Mouse (Mus musculus) heart, postnatal 10 days (tissue): ENCODE measurements around the gene Spint2. TPM values are rescaled to one million over a fixed set of nuclear protein-coding genes. Genes with fewer than 3 reads are reported as not detected.

Source experiments
- DNase-seq, 2 experiments: peaks; one replicate each; pipeline ENCODE4 v3.0.0; 2021
- intact Hi-C: fragments of 180-260 bp; cut with DNase I; formaldehyde crosslinking; loops from one replicate; pipeline ENCODE4 v1.15.1; 2025
- total RNA-seq, 2 experiments: library from RNA; stranded (reverse); gene quantifications; 2 replicates each; pipeline ENCODE4 v1.2.3; 2021

Gene Spint2
- total RNA-seq, 2 experiments from 2014 or later: 53.3 to 62.7 TPM

DNA sequence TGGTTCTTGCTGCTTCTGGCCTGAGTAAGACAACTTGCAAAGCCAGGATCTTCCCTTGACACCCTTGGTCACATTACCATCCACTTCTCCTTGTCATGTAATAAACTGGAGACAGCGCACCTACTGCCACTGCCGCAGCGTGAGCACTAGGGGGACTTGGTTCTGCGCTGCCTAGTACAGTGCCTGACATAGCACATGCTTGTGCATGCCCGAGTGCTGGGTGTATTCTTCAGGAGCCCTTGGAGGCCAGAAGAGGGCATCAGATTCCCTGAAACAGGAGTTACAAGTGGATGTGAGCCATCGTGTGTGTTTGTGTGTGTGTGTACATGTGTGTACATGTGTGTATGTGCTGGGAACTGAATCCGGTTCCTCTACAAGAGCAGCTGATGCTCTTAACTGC lies 5.8 kb upstream of the Spint2 start:
- no peak for DNase-seq
- intact Hi-C loops: no loop called here

DNA sequence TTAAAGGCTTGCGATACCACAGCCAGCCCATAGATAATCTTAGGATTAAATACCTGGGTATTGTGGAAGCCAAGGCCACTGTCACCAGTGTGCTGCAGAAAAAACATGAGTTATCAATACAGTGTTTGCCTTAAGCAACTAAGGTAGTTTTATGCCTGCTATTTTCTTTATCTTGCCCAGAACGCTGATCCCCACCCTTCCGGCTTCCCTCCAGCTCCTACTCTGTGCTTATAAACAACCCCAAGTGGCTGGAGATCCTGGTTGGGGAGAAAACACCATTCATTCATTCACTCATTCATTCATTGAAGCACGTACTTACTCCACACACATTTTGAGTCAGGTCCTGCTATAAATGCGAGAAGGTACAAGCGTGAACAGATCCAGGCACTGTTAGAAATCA lies 2.8 kb upstream of the Spint2 start:
- intact Hi-C loops: loop anchor here (5.0 kb wide), 1 partner anchor 37 kb away; the partner anchor contains the start of gene 2200002D01Rik
- no peak for DNase-seq

DNA sequence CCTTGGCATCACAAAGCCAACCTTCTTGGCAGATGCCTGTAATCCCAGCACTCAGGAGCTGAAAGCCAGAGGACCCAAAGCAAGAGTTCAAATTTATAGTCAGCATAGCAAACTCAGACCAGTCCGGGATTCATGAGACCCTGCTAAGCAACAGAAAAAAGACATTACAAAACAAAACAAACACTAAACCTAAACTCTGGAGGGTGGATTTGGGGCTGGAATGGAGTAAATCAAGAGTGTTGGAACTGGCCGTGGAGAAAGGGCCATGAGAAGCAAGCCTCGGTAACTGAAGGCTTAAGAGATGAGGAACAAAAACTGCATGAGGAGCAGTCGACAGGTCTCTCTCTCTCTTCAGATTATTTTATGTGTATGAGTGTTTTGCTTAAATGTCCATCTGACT lies 2.2 kb upstream of the Spint2 start:
- intact Hi-C loops: loop anchor here (5.0 kb wide), 1 partner anchor 37 kb away; the partner anchor contains the start of gene 2200002D01Rik
- DNase-seq: no peak

DNA sequence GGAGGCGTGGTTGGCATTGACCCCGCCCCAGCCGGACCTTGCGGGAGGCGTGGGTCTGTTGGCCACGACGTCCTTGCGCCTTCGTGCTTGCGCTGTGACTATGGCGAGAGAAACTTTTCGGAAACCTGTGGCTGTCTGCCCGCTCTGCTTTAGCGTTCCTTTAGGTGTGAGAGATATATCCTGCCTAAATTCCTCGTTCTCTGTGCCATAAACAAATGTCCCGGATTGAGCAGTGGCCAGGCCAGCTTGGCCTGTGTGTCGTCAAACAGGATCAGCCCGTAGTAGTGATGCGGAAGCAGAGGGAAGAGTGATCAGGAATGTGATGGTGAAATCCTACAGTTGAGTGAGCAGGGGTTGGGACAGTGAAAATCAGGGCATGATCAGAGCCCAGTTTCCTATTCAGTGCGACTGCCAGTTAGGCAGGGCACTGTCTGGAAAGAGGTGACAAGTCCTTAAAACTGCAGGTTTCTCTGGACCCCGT lies 402 bp upstream of the Spint2 start:
- intact Hi-C loops: loop anchor here (5.0 kb wide), 1 partner anchor 35 kb away; the partner anchor contains the start of gene 2200002D01Rik
- no peak for DNase-seq

DNA sequence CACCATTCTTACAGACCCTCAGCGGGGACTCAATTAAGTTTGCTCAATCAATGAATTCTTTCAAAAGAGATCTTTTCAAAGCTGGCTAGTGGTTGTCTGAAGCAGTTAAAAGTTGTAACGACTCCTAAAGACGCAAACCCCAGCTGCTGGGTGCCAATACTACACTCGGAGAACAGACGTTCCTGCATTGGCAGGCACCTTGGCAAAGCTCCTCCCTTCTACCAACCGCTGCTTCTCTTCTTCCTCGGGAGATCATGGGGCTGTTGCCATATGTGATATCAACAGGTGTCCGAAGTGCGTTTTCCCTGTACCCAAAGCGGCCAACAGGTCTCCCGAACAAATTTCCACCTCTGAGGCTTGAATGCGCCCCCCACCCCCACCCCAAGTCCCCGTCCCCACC lies 911 bp downstream of the Spint2 start:
- intact Hi-C loops: loop anchor here (5.0 kb wide), 1 partner anchor 34 kb away; the partner anchor contains the start of gene 2200002D01Rik

DNA sequence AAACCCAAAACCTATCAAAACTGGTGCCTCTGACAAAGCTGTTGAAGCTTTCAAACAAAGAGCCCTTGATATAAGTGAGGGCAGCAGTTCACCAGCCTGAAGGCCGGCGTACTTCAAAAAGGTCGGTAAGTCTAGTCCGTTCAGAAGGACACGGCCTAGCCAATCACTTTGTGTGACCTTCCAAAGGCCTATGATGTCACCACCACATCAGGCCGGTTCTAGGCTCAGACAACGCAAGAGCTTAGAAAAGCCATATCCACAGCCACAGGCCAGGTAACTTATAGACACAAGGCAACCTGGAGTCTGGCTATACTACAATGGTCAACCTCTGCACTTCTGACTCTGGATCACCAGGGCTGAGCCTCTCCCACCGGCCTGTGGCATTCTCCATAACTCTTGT lies 1.8 kb downstream of the Spint2 start:
- DNase-seq: no peak
- intact Hi-C loops: loop anchor here (5.0 kb wide), 1 partner anchor 33 kb away; the partner anchor contains the start of gene 2200002D01Rik

More for the DNA sequence above, 911 bp downstream of the Spint2 start:
- DNase-seq: peak; percentile 36 to 43

DNA sequence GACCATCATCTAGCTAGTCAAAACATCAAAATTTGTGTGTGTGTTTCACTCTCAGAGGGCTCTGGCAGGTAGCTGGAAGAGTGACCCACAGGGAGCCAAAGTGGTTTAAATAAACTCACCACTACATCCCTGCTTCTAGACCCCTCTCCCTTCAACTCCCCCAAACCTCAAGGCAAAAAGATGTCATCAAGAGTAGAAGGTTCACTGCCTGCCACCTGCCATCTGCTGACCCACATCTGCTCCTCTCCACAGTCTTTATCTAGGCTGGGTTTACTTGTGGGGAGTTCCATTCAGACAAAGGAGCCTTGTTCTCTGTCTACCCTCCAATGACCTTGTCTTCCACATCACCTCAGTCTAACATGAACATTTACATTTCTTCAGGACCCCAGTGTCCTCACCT lies 2.5 kb downstream of the Spint2 start:
- no peak for DNase-seq
- intact Hi-C loops: no loop called here

DNA sequence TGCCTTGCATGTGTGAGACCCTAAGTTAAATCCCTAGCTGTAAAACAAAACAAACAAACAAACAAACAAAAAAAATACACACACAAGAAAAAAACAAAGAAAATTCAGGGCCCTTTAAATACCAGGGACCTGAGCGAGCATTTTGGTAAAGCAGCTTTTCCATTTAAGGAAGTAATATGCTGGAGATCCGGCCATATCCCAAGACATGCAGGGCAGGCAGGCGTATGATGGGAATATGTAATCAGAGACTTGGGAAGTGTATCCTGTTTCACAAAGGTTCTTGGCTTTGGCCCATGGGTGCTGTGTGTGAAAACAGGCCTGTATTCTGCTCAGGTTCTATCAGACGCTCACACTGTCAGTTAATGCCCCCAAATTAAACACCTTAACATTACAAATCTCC lies 4.2 kb downstream of the Spint2 start:
- intact Hi-C loops: no loop called here
- DNase-seq: no peak

DNA sequence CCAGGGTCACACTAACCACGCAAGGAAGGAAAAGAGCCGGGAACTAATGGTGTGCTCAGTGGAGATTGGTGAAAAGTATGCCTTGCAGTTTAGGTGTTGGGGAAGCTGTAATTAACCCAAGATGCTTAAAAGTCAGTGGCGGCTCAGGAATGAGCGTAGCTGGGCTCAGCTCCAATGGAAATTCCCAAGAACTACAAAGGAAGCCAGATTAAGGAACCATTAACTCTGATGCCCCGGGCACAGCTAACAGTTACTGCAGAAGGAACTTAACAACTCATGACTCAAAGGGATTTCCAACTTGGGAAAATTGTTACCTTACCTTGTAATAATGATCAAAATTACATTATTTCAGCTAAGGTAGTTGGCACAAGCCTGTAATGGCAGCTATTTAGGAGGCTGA lies 5.0 kb downstream of the Spint2 start:
- DNase-seq: no peak
- intact Hi-C loops: no loop called here

DNA sequence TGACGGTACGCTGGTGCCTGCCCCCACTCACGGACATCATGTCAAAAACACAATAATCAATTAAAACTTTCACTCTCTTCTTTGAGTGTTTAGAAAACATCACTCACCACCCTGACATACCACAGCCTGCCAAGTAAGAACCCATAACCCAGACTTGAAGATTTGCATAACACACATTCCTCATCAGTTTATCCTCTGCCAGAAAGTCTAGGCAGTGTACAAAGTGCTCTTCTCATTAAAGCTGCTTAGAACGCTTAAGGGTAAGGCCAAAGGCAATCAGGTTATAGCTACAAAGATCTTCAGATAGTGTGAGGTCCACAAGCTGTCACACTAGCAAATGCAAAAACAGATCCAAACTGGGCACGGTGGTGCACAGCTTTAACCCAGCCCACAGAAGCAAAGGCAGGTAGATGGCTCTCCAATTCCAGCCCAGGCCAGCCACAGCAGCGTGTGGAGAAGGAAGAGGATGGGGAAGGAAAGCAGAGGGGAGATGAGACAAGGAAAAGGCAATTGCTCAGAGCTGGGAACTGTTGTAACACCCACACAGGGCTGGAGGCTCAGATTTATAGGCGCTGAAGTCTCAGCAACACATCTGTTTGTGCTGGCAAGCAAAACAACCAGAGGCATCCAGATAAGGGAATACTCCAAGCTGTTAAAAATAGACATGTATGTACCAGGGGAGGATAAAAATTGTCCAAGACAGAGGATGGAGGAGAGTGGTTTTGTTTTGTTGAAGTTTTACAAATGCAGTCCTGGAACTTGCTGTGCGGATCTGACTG lies 9.8 kb downstream of the Spint2 start:
- DNase-seq: peak; percentile 48 to 54
- intact Hi-C loops: no loop called here

DNA sequence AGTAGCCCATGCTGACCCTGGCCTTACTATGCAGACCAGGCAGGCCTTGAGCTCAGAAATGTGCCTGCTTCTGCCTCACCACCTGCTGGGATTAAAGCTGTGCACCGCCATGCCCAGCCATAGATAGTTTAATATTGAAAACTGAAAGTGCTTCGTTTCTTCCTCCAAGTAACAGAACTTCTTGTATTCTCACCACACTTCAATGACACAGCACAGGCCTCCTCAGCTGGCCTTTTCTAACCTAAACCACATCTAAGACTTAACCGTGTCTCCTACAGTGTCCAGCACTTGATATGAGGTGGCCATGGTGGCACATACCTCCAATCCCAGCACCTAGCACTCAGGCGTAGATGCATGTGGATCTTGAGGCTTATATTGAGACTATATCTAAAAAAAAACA lies 11.3 kb downstream of the Spint2 start:
- no peak for DNase-seq
- intact Hi-C loops: no loop called here

DNA sequence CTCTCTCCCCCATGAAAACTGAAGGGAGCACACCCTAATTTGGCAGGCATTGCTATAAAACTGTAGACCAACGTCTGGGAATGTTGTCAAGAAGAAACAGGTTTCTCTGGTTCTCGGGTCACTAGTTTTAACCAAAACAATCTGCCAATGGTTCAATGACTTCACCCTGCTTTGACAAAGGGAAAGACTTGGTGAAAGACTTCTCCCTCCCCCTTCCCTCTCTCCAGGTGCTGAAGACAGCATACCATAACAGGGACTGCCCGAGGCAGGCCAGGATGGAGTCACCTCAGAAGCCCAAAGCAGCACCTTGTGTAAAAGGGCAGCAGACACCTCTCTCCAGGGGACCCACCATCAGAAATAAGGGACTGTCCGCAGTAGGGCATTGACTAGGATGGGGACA lies 14.8 kb downstream of the Spint2 start:
- no peak for DNase-seq
- intact Hi-C loops: no loop called here

DNA sequence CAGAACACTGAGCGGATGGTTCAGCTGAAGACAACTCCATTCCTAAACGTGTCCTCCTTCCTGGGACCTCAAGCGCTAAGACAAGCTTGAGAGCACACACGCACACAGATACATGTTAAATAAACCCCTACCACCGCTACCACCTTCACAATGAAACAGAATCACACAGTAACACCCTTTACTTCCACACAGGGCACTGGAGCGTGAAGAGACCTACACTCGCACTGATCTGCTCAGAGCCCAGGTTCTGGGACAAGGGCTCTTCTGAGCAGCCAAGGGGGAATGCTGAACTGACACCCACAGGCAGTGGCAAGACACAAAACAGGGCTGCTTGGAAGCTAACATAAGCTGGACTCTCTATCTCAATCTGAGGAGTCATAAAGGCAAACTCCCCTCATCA lies 16.1 kb downstream of the Spint2 start:
- intact Hi-C loops: no loop called here
- no peak for DNase-seq

DNA sequence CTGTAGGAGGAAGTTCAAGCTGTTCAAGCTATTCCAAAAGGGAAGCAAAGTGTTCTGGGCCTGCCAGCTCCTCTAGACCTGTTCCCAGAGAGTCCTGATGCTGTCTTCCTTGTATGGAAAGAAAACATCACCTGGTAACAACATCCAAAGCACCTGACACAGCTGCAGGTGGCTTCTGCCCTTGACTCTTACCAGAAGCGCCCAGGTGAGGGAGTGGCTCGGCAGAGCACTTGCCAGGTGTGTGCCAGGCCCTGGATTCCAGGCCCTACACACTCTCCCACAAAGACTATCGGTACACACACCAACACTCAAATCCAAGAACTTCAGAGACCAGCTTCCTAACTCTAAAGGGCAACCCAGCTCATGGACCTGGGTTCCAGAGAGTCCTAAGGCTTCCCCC lies 17.9 kb downstream of the Spint2 start:
- intact Hi-C loops: no loop called here
- no peak for DNase-seq

DNA sequence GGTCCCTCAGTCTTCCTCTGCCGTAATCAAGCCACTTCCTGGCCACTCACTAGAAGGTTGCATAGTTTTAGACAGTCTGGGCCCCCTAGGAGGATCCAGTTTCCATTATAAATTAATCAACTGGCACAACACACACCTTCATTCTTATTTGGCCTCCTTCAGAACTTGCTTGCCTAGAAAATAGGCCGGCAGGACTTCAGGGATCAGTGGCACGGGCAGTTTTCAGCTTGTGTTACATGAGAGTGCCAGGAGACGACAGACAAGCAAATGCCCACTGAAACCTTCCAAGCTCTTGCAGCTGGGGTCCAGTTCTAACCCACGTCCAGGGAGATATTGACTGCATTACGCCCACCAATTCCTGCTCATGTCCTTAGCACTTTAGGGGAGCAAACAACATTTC lies 19.6 kb downstream of the Spint2 start:
- DNase-seq: no peak
- intact Hi-C loops: no loop called here

DNA sequence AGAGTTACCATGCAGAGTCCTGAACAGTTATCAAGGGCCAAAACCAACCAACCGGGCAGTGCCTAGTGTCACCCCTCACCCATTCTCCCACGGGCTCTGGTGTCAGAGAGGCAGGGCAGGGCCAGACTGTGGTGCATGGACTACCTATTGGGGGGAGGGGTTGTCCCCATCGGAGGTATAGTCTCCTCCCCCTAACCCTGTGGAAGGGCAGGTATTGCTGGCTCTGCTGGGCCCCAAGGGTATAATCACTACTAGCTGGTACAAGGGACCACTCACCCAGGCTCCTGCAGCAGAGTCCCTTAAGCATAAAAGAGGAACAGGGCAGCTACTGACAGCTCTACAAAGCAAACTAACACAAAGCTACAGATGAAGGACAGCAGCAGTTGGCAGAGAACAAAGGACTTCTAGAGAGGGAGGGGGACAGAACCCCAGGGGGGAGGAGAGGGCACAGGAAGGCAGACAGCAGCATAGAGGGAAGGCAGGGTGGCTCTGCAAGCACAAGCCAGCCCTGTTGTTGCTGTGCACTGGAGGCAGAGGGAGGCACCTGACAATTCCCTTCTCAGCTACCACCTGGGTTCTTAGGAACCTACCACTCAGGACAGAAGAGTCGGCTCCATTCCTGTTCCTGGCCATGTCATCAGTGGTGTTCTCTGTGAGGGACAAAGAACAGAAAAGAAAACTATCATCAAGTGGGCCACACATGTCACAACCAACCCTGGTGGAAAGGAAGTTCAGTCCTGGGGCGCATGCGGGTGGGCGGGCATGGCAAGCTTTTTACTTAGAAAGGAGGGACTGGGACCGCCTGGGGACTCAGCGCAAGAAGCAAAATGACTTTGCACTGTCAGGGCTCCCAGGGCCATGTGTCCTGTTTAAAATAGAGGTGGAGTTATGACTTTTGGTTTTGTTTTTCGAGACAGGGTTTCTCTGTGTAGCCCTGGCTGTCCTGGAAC lies 21.7 kb downstream of the Spint2 start:
- no peak for DNase-seq
- intact Hi-C loops: no loop called here

DNA sequence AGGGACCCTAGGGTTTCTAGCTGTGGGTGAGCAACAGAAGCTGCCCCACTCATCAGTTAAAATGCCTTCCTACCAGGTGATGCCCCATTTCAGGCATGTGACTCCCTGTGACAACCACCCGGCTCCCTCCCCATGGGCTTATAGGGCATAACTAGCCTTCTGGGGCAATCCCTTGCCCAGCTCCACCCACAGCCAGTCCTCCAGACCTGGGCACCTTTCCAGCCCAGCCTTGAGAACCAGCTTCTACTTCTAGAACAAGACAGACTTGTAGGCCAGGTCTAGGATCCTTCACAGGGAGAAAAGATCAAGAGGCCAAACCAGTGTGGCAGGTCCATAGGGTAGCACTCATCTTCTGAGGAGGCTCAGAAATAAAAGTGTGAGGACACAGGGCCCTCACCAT lies 24.3 kb downstream of the Spint2 start:
- intact Hi-C loops: no loop called here
- DNase-seq: no peak

DNA sequence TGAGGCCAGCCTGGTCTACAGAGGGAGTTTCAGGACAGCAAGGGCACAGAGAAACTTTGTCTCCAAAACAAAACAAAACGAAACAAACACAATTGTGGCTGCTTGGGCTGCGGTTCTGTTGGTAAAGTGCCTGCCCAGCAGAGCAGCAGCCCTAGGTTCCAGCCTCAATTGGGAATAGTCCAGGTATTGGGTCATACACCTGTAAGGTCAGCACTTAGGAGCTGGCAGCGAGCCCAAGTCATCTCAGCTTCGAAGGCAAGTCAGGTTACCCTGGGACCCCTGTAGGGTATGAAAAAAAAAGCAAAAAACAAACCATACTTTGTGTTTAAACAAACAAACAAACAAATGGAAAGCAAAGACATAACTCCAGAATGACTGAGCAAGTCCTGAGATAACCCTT lies 25.8 kb downstream of the Spint2 start:
- intact Hi-C loops: no loop called here
- no peak for DNase-seq

DNA sequence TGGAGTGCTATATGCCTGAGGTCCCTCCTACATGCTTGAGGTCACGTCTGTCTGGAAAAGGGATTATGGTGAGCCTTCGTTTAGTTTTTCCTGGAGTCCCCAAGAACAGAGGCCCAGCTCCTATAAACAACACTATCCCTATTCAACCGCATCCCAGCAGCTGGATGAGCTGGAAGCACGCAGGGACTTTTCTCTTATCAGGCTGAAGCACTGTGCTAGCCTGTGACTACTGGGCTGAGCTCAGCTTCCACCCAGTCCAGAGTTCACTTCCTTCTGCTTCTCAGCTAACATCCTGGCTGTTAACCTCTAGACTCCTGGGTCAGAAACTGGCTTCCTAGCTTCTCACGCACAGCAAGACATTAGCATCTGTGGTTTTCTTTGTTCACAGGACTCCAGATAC lies 27.9 kb downstream of the Spint2 start:
- intact Hi-C loops: no loop called here
- DNase-seq: no peak

DNA sequence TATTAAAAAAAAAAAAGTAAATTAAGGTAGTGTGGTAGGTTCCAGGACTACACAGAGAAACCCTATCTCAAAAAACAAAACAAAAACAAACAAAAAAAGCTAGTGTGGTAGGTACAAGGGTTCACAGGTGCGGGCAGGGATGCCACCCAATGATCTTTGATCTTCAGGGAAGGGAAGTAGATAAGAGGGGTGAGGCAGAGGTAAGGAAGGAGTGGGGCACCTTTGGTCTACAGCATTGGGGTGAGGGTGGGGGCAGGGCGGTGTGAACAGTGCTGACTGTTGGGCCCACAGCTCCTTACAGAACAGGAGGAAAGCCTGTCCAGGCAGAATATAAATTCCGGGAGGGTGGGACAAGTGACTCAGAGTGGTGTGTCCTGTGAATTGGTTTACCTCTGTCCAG lies 30.5 kb downstream of the Spint2 start:
- no peak for DNase-seq
- intact Hi-C loops: no loop called here

DNA sequence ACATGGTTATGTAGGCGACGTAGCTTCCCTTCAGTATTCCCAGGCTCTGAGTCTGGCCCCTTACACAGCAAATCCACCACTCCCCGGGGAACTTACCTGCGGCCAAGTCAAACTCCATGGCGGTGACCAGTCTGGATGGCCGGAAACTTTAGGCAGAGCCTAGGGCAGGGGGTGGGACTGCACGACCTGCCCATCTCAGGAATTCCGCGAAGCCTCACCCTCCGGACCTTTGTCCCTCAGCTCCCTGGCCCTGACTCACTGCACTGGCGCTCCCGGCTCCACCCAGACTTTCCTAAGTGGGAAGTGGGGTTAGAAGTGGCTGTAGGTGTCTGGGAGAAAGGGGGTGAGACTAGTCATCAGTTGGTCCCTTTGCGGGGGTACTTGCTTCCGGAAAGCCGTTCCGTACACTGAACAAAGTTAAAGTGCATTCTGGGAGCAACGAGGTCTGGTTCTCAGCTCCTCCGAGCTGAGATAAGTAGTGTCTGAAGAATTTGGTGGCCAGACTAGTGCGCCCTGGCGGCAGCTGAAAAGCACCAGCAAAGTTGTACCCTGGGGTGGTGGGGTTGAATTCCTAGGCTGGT lies 33.4 kb downstream of the Spint2 start, which contains the start of gene 2200002D01Rik:
2200002D01Rik (minus strand) TSS at position 206 of the 581 bp plus-strand sequence.
- DNase-seq: peak; percentile 56
- intact Hi-C loops: loop anchor here (5.0 kb wide), 3 partner anchors 34 to 274 kb away; partner anchors contain the start of gene Spint2
